Mouse (Mus musculus) kidney, embryonic 14.5 days (tissue): ENCODE data around the gene Olfr961. TPM values are rescaled to one million over a fixed set of nuclear protein-coding genes. Genes with fewer than 3 reads are reported as not detected.
A peak's percentile ranks its signal among the peaks of the same experiment; 100 is the strongest.

Experiments used
- ATAC-seq: fragments of 200-750 bp; cut with Nextera tagmentation; 2 replicates; pipeline ENCODE4 v1.8.0; 2017; ENCODE audit warnings: moderate number of reproducible peaks, mild to moderate bottlenecking, moderate TSS enrichment, moderate library complexity; ENCODE audit not compliant: low FRiP score, low TSS enrichment
- H3K27ac ChIP-seq: fragments of 300-500 bp; sonication (generic); 2 replicates; pipeline ENCODE4 v1.5.1; 2014; ENCODE audit warnings: low read depth, mild to moderate bottlenecking, low read length, moderate library complexity, mixed read lengths
- H3K27me3 ChIP-seq: fragments of 300-500 bp; sonication (generic); 2 replicates; pipeline ENCODE4 v1.6.1; 2014; ENCODE audit warnings: mild to moderate bottlenecking, low read length; ENCODE audit not compliant: control insufficient read depth, insufficient read depth
- H3K36me3 ChIP-seq: fragments of 300-500 bp; sonication (generic); 2 replicates; pipeline ENCODE4 v1.6.1; 2014; ENCODE audit warnings: low read length, mixed read lengths; ENCODE audit not compliant: control insufficient read depth, insufficient read depth
- H3K4me1 ChIP-seq: fragments of 300-500 bp; sonication (generic); 2 replicates; pipeline ENCODE4 v1.6.1; 2014; ENCODE audit warnings: low read length, mixed read lengths; ENCODE audit not compliant: control insufficient read depth, insufficient read depth
- H3K4me2 ChIP-seq: fragments of 300-500 bp; sonication (generic); replicated peaks from 2 replicates; pipeline ENCODE4 v1.6.1; 2014; ENCODE audit warnings: low read depth, mild to moderate bottlenecking, low read length
- H3K4me3 ChIP-seq: fragments of 300-500 bp; sonication (generic); 2 replicates; pipeline ENCODE4 v1.5.1; 2014; ENCODE audit warnings: mild to moderate bottlenecking, low read length
- H3K9ac ChIP-seq: fragments of 300-500 bp; sonication (generic); 2 replicates; pipeline ENCODE4 v1.6.1; 2014; ENCODE audit warnings: low read depth, mild to moderate bottlenecking, low read length, moderate library complexity
- H3K9me3 ChIP-seq: fragments of 300-500 bp; sonication (generic); 2 replicates; pipeline ENCODE4 v1.6.1; 2016; ENCODE audit warnings: low read length; ENCODE audit not compliant: control insufficient read depth
- WGBS: fragments of 180-500 bp; shearing (Covaris S2); extraction: QIAGEN DNeasy Blood & Tissue Kit; methylation state at CpG from one replicate; pipeline ENCODE4 v1.1.7; 2014; 5-methylcytosine and 5-hydroxymethylcytosine counted together
- polyA plus RNA-seq: library from polyadenylated mRNA; unstranded; fragments of >200 nt; fragmentation: Nextera tagmentation; extraction: Ambion mirVana; gene quantifications from 2 replicates; pipeline ENCODE4 v1.2.1, GENCODE M21; 2014

Olfr961 gene
- not detected in 2 replicates for polyA plus RNA-seq

- Histone ChIP-seq H3K4me2 (no peak within 1 kb of the TSS), H3K27ac (no peak within 1 kb of the TSS), H3K9ac (no peak within 1 kb of the TSS), H3K27me3 (no peaks in the 10 kb centered on the region), H3K4me3 (no peak within 1 kb of the TSS), H3K4me1 (no peaks in the 10 kb centered on the region), H3K36me3 (no peaks in the 10 kb centered on the region), H3K9me3 (no peaks in the 10 kb centered on the region)
- no peak for ATAC-seq
These were observed at the start of gene Olfr961 for GRCm38 (mm10) chr9:39644785-39645184. Olfr961 (plus strand) TSS chr9:39645085.

GRCm38 (mm10) chr9:39602536-39603332 is 42.2 kb upstream of the Olfr961 start:
- H3K9ac ChIP-seq: peak overlapping the region; percentile 42; the same call in 1 of the 2 replicates
- H3K9me3 ChIP-seq: no peaks in the 10 kb centered on the region
- H3K27ac ChIP-seq: peak overlapping the region; percentile 37; the same call in 1 of the 2 replicates
- H3K27me3 ChIP-seq: no peaks in the 10 kb centered on the region
- under 1% methylated on average over 19 of the region's 19 CpGs for WGBS
- H3K4me1 ChIP-seq: no peaks in the 10 kb centered on the region
- no peaks in the 10 kb centered on the region for H3K36me3 ChIP-seq
- H3K4me2 ChIP-seq: peak overlapping the region; percentile 75
- peak overlapping the region; percentile 42 for H3K4me3 ChIP-seq
- peak; percentile 85 for ATAC-seq

GRCm38 (mm10) chr9:39603333-39603845 is 41.5 kb upstream of the Olfr961 start:
- H3K9ac ChIP-seq: peak overlapping the region; percentile 42; the same call in 1 of the 2 replicates

GRCm38 (mm10) chr9:39603999-39604453 is 40.9 kb upstream of the Olfr961 start, which contains the start of gene AW551984:
AW551984 (minus strand) TSS chr9:39604403.
- Histone ChIP-seq H3K4me1 (no peaks in the 10 kb centered on the region), H3K36me3 (no peaks in the 10 kb centered on the region), H3K4me3 (peak within 1 kb of the TSS; percentile 42), H3K4me2 (peak within 1 kb of the TSS; percentile 75), H3K27ac (peak within 1 kb of the TSS; percentile 37; the same call in 1 of the 2 replicates), H3K27me3 (no peaks in the 10 kb centered on the region), H3K9me3 (no peaks in the 10 kb centered on the region), H3K9ac (peak within 1 kb of the TSS; percentile 42; the same call in 1 of the 2 replicates)
- peak; percentile 79; the same call in 1 of the 2 replicates for ATAC-seq
- under 1% methylated on average over 8 of the region's 8 CpGs for WGBS

More at GRCm38 (mm10) chr9:39603333-39603845, 41.5 kb upstream of the Olfr961 start:
- H3K27ac ChIP-seq: peak overlapping the region; percentile 37; the same call in 1 of the 2 replicates
- no peaks in the 10 kb centered on the region for H3K36me3 ChIP-seq
- no peaks in the 10 kb centered on the region for H3K9me3 ChIP-seq
- no peaks in the 10 kb centered on the region for H3K27me3 ChIP-seq
- WGBS: 1% methylated on average over 9 of the region's 9 CpGs
- H3K4me3 ChIP-seq: peak overlapping the region; percentile 42
- peak; percentile 87 for ATAC-seq
- H3K4me1 ChIP-seq: no peaks in the 10 kb centered on the region
- peak overlapping the region; percentile 75 for H3K4me2 ChIP-seq

GRCm38 (mm10) chr9:39608497-39608896 is 36.4 kb upstream of the Olfr961 start:
- Histone ChIP-seq H3K4me2 (no peak overlapping the region), H3K4me3 (no peak overlapping the region), H3K9ac (no peak overlapping the region), H3K36me3 (no peaks in the 10 kb centered on the region), H3K27ac (no peak overlapping the region), H3K4me1 (no peaks in the 10 kb centered on the region), H3K27me3 (no peaks in the 10 kb centered on the region), H3K9me3 (no peaks in the 10 kb centered on the region)
- peak; percentile 67; the same call in 1 of the 2 replicates for ATAC-seq

GRCm38 (mm10) chr9:39610355-39610754 is 34.5 kb upstream of the Olfr961 start, which contains the start of gene Olfr148:
Olfr148 (plus strand) TSS chr9:39610655.
- H3K9me3 ChIP-seq: no peaks in the 10 kb centered on the region
- no peak within 1 kb of the TSS for H3K4me2 ChIP-seq
- no peak within 1 kb of the TSS for H3K27ac ChIP-seq
- no peaks in the 10 kb centered on the region for H3K27me3 ChIP-seq
- no peaks in the 10 kb centered on the region for H3K36me3 ChIP-seq
- H3K9ac ChIP-seq: no peak within 1 kb of the TSS
- H3K4me1 ChIP-seq: no peaks in the 10 kb centered on the region
- ATAC-seq: no peak
- H3K4me3 ChIP-seq: no peak within 1 kb of the TSS
- WGBS: 76% methylated on average over 3 of the region's 3 CpGs

- Histone ChIP-seq H3K36me3 (no peaks in the 10 kb centered on the region), H3K4me1 (no peaks in the 10 kb centered on the region), H3K4me2 (no peak overlapping the region), H3K9ac (no peak overlapping the region), H3K27ac (no peak overlapping the region), H3K9me3 (no peaks in the 10 kb centered on the region), H3K27me3 (no peaks in the 10 kb centered on the region), H3K4me3 (no peak overlapping the region)
- peak; percentile 68; the same call in 1 of the 2 replicates for ATAC-seq
- whole genome bisulfite sequencing: 53% methylated on average over 1 of the region's 1 CpGs
These were observed 32.9 kb upstream of the Olfr961 start for GRCm38 (mm10) chr9:39611953-39612352.

GRCm38 (mm10) chr9:39621073-39621472 is 23.8 kb upstream of the Olfr961 start, which contains the start of gene Olfr960:
Olfr960 (plus strand) TSS chr9:39621373.
- H3K4me2 ChIP-seq: no peak within 1 kb of the TSS
- no peaks in the 10 kb centered on the region for H3K27me3 ChIP-seq
- H3K27ac ChIP-seq: no peak within 1 kb of the TSS
- no peaks in the 10 kb centered on the region for H3K4me1 ChIP-seq
- no peaks in the 10 kb centered on the region for H3K9me3 ChIP-seq
- ATAC-seq: no peak
- H3K36me3 ChIP-seq: no peaks in the 10 kb centered on the region
- H3K9ac ChIP-seq: no peak within 1 kb of the TSS
- no peak within 1 kb of the TSS for H3K4me3 ChIP-seq
- WGBS: 76% methylated on average over 1 of the region's 1 CpGs

GRCm38 (mm10) chr9:39623783-39624182 is 21.1 kb upstream of the Olfr961 start:
- H3K4me3 ChIP-seq: no peak overlapping the region
- no peak overlapping the region for H3K4me2 ChIP-seq
- H3K27me3 ChIP-seq: no peaks in the 10 kb centered on the region
- WGBS: 87% methylated on average over 3 of the region's 3 CpGs
- no peaks in the 10 kb centered on the region for H3K36me3 ChIP-seq
- no peaks in the 10 kb centered on the region for H3K9me3 ChIP-seq
- H3K9ac ChIP-seq: no peak overlapping the region
- no peaks in the 10 kb centered on the region for H3K4me1 ChIP-seq
- H3K27ac ChIP-seq: no peak overlapping the region
- no peak for ATAC-seq
